Mouse (Mus musculus) thymus, postnatal 25 days (tissue): ENCODE measurements around the gene Rufy3.

Source experiments
- DNase-seq: peaks from one replicate; pipeline ENCODE4 v3.0.0; 2022

The Rufy3 gene

DNA sequence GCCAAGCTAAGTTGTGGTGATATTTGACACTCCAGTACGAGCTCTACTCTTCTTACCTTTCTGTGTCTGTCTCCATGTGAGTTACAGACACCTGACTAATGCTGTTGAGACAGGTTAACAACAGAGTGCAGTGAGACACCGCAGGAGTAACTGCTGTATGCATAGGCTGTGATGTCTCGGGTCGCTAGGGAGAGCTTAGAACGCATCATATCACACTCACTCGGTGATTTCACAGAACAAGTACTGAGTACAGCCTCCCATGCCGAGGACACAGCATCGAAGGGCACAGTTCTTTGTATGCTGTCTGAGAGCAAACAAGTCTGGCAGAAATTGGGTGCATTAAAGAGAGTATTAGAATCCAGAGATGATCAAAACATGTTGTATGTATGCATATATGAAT, 65.1 kb downstream of the Rufy3 start:
- no peak for DNase-seq

DNA sequence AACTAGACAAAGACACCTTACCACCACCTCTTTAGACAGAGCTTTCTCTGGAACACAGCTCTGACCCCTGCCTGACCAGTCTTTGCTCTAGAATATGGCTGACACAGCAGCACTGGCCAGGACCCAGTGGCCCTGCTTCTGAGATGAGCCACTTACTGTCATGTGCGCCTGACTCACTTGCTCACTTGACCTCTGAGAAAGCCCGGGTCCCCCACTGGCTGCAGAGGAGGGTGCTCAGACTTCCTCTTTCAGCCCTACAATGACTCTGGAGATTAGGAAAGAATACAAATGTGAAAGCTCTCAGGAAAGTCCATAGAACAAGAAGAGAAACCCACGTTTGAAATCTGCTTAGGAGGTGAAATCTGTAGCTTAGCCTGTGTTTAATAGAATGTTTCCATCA, 66.0 kb downstream of the Rufy3 start:
- DNase-seq: peak; percentile 3

DNA sequence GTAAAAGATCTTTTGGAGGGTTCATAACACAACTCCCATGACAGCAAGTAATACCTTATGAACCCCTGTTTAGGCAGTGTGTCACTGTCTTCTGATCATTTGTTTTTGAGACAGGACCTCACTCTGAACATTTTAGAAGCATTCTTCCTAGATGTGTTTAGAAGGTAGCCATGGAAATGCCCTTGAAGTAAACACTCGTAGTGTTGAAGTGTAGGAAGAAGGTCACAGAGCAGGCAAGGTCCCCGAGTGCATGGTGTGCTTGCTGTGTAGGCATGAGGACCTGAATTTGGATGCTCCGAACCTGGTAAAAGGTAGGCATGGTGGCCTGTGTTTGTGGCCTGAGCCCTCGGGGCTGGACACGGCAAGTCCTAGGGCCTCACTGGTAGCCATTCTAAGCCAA, 66.7 kb downstream of the Rufy3 start:
- DNase-seq: no peak

DNA sequence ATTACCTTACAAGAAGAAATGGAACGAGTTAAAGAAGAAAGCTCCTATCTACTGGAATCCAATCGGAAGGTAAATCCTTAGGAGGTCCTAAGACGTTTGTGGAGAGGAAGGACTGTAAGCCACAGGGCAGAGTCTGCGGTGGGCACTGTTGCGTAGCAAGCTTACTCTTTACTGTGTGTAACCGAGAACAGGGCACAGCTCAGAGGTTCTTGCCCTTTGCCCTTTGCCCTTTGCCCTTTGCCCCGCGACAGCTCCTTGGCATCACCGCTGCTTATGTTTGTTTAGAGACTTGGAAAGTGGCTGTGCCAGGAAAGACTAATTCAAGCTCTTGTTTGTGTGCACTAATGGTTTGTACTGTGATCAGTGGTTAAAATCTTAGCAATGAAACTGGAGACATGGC, 67.6 kb downstream of the Rufy3 start:
- no peak for DNase-seq

DNA sequence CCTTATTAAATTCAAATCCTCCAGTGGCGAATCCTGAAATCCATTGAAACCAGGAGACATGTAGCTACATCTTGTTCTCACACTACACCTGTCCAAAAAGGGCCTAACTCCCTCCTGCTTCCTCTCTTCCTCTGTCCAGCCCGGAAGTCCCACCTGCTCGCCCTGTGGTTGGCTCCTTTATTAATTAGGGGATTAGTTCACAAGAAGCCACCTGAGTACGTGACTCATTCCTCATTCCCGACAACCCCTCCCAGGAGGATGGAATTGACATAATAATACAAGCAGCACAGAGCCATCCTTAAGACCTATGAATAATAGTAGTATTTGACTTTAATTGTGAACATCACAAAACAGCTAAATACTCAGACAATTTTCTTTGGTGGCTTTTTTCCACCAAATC, 69.2 kb downstream of the Rufy3 start:
- no peak for DNase-seq

DNA sequence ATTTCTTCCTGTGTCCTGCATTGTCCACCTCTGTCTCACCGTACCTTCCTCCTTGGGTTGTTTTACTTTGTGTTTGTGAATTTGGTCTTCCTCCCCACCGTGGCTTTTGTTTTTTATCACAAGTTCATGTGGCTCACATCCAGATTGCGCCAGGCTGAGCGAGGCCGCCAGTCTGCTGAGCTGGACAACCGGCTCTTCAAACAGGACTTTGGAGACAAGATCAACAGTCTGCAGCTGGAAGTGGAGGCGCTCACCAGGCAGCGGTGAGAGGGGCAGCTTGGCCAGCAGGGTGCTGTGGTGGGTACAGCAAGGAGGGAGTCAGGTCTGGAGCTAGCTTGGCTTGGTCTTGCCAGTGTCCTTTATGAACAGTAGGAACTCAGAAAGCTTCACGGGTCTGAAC, 77.9 kb downstream of the Rufy3 start:
- no peak for DNase-seq

DNA sequence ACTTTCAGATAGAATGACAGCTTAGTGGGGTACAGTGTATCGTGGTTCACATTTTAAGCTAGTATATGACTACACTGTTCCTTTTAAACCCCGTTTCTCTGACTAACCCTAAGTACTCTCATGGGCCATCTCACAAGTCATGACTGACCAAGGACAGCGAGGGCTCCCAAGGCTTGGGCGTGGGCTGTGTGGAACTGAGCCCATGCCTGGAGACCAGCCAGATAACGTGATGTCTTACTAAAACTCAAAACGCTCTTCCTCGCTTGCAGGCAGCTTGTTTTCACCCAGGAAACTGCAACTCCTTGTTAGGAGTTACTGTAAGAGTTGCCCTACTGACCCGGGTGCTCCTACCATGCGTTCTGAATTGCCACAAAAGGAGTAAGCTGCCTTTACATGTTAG, 78.7 kb downstream of the Rufy3 start:
- DNase-seq: no peak

DNA sequence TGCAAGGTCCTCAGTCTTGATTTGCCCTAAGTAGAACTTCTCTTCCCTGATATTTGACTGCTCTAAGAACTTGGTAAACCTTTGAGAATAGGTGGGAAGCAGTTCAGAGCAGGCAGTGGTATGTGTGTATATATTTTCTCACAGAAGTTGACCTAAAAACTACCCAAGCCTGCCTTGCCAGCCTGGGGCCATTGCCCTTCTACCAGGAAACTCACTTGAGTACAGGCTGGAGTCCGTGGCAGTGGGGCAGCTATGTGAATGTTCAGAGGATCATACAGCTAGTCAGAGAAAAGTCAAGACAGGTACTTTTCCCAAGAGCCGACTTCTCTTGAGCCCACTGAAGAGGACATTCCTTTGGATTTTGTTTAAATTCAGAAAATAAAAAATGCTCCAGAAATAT, 80.1 kb downstream of the Rufy3 start:
- DNase-seq: no peak

DNA sequence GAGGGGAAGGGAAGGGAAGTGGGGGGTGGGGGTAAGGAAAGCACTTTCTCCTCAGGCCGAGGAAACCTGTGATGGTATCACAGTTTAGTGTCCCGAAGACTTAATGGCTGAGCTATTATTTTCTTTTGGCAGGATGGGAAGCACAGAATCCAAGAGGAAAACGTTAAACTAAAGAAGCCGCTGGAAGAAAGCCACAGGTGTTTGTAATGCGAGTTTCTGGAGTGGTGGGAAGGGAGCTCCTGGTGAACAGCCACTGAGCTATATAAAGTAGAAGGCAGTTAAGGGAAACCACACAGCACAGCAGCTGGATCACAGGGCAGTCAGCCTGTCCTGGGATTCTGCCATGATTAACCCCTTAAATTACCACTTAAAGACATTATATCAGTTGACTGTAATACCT, 80.6 kb downstream of the Rufy3 start:
- DNase-seq: no peak

DNA sequence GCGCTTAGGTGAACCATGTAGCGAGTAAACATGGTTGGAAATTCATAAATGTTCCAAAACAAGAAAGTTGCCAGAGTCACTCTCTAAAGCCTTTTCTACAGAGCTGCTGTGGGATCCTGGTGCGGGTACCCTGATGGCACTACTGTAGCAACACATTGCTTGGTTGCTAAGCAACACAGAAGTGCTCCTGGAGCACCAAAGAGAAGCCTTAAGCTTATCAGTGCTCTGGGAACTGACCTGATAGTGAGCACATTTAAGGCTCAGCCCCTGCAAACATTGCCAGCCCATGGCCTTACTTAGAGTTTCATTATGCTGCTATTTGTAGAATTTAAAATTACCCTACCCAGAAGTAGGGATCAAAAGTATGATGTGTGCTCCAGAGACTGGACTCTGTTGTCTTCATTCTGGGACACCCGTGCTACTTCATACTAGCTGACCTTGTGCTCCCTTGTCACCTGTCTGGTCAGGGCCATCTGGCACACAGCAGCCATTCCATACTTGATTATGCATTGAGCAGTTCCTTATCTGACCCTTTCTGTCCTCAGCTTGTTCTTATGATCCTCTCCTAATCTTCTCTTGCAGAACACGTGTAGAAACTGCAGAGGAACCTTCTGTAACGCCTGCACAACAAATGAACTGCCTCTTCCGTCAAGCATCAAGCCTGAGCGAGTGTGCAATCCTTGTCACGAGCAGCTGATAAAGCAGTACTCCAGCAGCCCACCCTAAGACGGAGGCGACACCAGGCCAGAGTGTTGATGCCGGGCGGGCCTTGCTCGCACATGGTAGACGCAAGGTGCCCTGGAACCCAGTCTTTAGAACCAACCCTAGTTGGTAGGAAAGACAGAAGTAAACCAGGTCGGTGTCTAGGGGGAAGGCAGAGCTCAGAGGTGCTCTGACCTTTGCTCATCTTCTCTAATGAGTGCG, 84.7 kb downstream of the Rufy3 start:
- DNase-seq: no peak

DNA sequence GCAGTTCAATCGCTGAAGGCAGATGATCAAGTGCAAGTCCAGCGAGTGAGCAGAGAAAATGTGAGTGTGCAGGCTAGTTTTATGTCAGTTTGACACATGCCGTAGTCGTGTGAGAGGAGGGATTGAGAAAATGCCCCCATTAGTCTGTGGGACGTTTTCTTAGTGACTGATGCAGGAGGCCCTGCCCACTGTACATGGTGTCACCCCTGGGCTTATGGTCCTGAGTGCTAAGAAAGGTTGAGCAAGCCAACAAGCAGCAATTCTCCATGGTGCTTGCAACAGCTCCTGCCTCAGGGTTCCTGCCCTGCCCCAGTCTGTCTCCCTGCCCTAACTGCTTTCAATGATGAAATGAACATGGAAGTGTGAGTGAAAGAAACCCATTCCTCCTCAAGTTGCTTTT, 87.7 kb downstream of the Rufy3 start:
- no peak for DNase-seq

DNA sequence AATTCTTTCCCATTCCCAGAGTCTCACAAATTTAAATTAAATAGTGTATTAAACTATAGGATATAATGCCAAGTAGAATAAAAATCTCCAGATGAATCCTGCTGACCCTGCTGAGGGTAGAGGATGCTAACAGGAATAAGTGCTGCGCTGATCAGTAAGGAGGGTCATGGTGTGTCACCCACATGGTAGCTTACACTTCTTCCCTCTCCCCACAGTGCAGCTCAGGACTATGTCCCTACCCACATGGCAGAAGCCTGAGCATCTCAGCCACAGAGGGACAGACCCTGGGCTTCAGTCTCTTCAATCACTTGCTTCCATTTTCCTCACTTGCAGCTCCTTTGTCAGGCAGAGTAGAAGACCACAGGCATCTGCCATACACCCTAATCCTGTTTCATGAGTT, 93.0 kb downstream of the Rufy3 start:
- DNase-seq: no peak

DNA sequence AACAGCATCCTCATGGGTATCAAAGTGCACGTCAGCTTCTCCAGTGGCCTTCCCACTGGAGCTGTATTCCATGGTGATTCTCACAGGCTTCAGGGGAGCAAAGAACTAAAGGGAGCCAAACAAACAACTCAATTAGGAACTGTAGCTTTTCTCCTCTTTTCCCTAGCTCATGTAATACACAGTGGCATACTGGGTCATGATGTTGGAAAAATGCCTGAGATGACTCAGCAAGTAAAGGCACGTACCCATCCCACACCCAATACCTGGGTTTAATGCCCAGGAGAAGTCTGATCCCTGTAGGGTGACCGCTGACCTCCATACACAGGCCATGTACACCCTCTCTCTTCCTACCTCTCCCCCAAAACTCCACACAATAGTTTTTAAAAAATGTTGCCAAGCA, 98.3 kb downstream of the Rufy3 start:
- DNase-seq: no peak

DNA sequence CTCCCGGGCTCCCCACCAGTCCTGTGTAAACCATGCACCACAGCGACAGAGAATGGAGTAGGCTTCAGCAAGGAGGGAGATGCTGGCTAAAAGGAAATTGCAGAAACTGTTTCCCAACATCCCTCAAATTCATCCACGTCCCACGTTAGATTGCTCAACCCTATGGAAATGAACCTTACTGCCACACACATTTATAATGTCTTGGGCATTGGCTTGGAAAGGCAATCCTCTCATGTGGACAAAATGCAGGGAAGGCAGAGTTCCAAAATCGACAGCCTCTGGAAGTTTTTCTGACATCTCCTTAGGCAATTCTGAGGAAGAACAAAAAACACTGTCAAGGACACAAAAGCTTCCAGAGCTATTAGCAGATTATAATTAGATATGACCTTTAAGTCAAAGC, 99.0 kb downstream of the Rufy3 start:
- no peak for DNase-seq

DNA sequence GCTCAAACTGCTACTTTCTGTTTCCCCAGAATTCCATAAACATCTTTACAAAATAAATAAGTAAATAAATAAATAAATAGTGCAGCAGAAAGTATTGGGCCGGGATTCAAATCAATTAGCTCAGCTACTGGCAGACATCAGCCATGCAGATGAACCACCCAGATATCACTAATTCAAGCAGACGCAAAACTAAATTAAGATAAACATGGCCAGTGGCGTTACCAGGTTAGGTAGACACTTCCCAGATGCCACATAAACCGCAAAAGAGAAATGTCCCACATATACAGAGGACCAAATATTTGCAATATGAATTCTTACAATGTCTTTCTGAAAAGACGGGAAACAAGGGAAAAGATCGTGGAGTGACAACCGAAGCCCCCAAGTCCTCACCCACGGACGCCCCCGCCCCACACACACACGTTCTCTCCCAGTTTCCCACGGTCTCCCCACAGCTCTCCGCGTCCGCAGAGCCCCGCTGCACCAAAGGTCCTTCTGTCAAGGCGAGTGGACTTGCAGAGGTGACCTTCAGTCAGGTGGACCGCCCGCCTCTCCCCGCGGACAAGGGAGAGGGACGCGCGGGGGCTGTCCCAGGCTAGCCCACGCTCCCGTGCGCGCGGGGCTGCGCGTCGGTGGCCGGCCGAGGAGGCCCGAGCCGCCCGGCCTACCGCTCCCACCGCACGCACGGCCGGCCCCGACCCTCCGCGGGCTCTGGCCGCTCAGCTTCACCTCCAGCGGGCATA, 110.0 kb downstream of the Rufy3 start:
- no peak for DNase-seq

DNA sequence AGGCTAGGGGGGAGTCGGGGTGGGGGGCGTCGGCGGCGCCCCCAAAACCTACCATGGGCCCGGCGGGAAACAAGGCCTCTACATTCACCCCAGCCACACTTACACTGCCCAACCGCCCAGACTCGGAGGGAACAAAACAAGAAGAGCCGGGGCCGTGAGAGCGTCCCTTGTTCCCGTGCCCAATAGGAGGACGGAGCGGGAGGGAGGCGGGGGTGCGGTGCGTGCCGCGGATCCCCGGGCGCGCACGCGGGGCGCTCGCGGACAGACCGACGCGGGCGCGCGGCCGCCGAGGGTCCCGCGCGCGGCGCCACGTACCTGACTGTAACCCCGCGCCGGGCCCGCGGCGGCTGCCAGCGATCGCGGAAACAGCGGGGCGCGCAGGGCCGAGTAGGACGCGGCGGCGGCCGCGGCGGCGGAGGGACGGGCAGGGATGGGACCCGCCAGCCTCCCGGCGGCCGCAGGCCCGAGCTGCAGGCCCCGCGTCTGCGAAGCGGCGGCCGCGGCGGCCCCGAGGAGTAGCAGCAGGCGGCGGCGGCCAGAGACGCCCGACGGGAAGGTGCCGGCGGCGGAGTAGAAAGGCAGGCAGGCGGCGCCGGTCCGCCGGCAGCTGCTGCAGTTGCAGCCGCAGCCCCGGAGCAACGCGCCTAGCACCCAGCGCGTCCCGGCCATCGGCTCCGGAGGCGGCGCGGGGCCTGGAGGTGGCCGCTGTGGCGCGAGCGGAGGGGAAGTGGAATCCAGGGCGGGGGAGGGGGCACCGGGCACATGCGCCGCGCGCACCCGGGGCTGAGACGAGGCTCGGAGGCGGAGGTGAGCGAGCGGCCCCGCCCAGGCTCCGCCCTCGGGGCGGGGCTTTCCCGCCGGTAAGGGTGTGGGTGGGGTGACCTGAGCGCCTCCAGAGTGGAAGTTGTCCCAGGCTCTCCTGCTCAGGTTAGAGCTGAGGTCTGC, 110.9 kb downstream of the Rufy3 start, which contains the start of gene Grsf1:
TSS of gene Grsf1 (minus strand) at position 729 of the 945 bp plus-strand sequence.
- peak; percentile 93 for DNase-seq

DNA sequence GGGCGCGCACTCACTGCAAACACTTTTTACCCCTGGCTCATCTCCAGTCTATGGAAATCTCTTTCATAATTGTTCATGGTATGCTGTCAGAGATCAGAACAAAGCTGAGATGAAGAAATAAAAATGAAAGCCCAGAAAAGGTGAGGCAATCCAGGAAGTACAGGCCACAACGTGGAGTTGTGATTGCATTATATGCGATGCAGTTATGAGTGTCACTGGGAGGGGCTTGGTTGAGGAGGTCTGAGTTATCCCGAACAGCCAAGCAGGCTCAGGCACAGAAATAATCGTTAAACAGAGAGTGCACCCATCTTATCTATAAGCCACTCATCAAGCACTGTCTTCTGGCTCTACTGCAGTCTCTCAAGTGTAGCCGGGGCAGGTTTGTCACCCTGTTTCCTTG, 114.1 kb downstream of the Rufy3 start:
- no peak for DNase-seq

DNA sequence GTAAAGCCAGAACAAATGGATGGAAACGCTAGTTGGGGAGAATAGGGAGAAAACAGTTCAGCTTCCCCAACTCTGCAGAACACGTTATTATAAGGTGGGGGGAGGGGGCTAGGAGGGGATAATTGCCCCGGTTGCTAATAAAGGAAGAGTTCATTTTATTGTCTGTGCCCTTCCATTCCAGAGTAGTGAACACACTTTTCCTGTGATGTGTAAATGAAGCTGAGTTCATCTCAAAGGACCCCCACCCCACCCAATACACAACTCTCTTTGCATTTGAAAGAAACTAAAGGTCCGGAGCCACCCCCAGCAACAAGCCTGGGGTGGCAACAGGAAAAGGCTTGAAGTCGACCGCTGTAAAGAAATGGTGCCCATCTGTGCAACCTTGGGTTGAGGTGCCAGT, 114.5 kb downstream of the Rufy3 start:
- DNase-seq: no peak

DNA sequence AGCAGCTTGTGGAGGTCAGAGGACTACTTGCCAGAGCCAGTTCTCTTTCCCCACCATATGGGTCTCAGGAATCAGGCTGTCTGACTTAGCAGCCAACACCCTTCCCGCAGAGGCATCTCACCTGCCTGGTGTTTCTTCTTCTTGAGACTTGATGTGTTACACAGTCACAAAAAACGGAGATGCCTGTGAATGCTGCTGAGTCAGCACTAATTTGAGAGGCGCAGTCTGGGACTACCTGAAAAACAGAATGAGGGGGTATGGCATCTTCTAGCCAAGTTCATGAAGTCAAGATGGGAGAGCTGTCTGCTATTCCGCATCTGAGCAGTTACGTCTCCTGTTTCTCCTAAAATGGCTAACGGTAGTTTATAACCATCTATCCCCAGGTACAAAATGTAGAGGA, 115.7 kb downstream of the Rufy3 start:
- no peak for DNase-seq

DNA sequence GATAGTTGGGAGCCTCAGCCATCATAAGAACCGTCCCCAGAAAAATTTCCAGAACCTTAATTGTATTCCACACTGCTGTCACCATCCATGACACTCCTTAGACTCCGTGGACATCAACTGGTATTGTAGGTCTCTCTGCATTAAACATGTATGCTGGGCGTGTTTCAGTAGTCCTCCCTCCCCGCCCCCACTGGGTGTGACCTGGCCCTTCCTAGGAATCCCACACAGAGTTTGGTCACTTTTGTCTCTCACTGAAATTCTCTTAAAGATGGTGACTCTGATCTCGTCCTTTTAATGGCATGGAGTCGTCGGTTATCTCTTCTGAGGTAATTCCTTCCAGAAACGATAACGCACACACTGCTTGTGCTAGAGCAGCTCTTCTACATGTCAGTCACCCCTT, 118.9 kb downstream of the Rufy3 start:
- no peak for DNase-seq

DNA sequence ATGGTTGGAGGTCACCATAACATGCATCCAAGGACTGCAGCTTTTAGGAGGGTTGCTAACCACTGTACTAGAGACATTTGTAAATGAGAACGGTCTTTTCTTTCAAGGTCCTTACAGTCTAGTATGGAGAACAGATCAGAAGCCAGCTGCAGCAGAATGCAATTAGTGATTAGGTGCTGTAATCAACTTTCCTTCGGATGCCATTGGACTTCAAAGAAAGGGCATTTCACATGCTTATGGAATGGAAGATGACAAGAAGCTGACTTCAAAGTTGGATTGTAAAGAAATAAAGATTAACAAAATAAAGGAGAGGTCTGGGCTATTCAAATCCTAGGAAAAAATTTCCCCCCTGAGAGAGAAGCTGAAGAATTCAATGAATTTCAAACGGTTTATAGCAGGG, 119.4 kb downstream of the Rufy3 start:
- no peak for DNase-seq

DNA sequence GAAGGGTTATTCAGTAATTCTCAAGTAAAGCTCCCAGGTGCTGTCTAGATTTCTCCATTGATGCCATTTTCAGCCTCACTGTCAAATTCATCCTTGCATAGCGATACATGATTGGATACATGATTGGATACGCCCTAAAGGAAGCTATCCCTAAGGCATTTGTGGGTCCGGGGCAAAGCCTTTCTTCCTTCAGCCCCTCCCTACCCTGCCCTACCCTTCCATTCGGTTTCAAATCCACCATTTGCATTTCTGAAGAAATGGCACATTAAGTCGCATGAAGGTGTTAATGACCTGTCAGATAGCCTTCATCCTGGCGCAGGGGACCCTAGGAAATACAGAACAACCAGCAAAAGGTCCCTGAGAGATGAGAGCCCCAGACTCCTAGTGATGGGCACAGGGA, 120.5 kb downstream of the Rufy3 start:
- no peak for DNase-seq

DNA sequence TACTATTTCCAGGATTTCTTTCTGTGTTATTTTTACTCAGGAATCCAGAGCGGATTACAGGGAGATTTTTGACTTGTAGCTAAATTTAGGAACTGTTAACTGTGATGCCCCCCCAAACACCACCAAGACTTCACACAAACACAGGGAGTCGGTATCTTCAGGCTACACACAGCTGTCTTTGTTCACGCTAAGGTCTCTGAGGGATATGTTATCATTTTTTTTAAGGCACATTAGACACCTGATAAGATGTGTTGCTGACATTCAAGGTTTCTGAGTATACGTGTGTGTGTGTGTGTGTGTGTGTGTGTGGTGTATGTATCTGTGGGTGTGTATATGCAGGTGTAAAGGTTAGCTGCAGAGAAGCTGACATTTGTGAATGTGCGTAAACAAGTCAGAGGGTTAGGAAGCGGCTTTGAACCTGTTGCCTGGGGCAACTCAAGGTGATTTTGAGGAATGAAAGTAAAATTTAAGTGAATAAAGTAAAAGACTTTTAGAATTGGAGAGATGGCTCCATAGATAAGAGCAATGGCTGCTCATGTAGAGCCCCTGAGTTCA, 121.0 kb downstream of the Rufy3 start:
- DNase-seq: no peak
